Mouse (Mus musculus) hindbrain, embryonic 13.5 days (tissue): ENCODE results near the gene Rps2. TPM values are rescaled to one million over a fixed set of nuclear protein-coding genes. Genes with fewer than 3 reads are reported as not detected.
A peak's percentile ranks its signal among the peaks of the same experiment; 100 is the strongest.
"Not testable (repeated sequence)": the region's sequence is repeated elsewhere in the genome, so short reads cannot be mapped to it uniquely, and the experiment has no call there.

Experiments
- ATAC-seq: fragments of 200-750 bp; cut with Nextera tagmentation; 2 replicates; pipeline ENCODE4 v1.8.0; 2017; ENCODE audit warnings: moderate TSS enrichment; ENCODE audit not compliant: low FRiP score
- H3K27ac ChIP-seq: fragments of 300-500 bp; sonication (generic); 2 replicates; pipeline ENCODE4 v1.5.1; 2015; ENCODE audit warnings: inconsistent platforms, mild to moderate bottlenecking, moderate library complexity
- H3K27me3 ChIP-seq: fragments of 300-500 bp; sonication (generic); 2 replicates; pipeline ENCODE4 v1.6.1; 2015; ENCODE audit warnings: mild to moderate bottlenecking, inconsistent platforms
- H3K36me3 ChIP-seq: fragments of 300-500 bp; sonication (generic); 2 replicates; pipeline ENCODE4 v1.6.1; 2015; ENCODE audit warnings: mild to moderate bottlenecking, inconsistent platforms
- H3K4me1 ChIP-seq: fragments of 300-500 bp; sonication (generic); replicated peaks from 2 replicates; pipeline ENCODE4 v1.6.1; 2015; ENCODE audit warnings: inconsistent platforms
- H3K4me2 ChIP-seq: fragments of 300-500 bp; sonication (generic); 2 replicates; pipeline ENCODE4 v1.6.1; 2015; ENCODE audit warnings: inconsistent platforms, mild to moderate bottlenecking, moderate library complexity
- H3K4me3 ChIP-seq: fragments of 300-500 bp; sonication (generic); 2 replicates; pipeline ENCODE4 v1.5.1; 2015; ENCODE audit warnings: mild to moderate bottlenecking, inconsistent platforms
- H3K9ac ChIP-seq: fragments of 300-500 bp; sonication (generic); 2 replicates; pipeline ENCODE4 v1.6.1; 2015; ENCODE audit warnings: mild to moderate bottlenecking, inconsistent platforms
- H3K9me3 ChIP-seq: fragments of 300-500 bp; sonication (generic); 2 replicates; pipeline ENCODE4 v1.6.1; 2016; ENCODE audit warnings: inconsistent platforms
- WGBS: fragments of 180-500 bp; shearing (Covaris S2); methylation state at CpG from one replicate; pipeline ENCODE4 v1.1.7; 2015; 5-methylcytosine and 5-hydroxymethylcytosine counted together
- polyA plus RNA-seq: library from polyadenylated mRNA; unstranded; fragments of >200 nt; fragmentation: Nextera tagmentation; extraction: Ambion mirVana; gene quantifications from 2 replicates; pipeline ENCODE4 v1.2.1, GENCODE M21; 2015

Gene Rps2
- polyA plus RNA-seq, 1 experiment from 2014 or later: 783 TPM

GRCm38 (mm10) chr17:24707801-24708425, 10.0 kb upstream of the Rps2 start:
- no peaks in the 10 kb centered on the region for H3K9me3 ChIP-seq
- peak; percentile 55; the same call in 1 of the 2 replicates for ATAC-seq
- H3K27ac ChIP-seq: peak overlapping the region; percentile 88
- H3K36me3 ChIP-seq: peaks cover 22% of the 10 kb centered on the region
- H3K27me3 ChIP-seq: no peaks in the 10 kb centered on the region
- peak overlapping the region; percentile 87 for H3K4me2 ChIP-seq
- peaks cover 17% of the 10 kb centered on the region for H3K4me1 ChIP-seq
- WGBS: 6% methylated on average over 24 of the region's 24 CpGs
- peak overlapping the region; percentile 85 for H3K9ac ChIP-seq
- peak overlapping the region; percentile 80 for H3K4me3 ChIP-seq

- H3K27ac ChIP-seq: no peak overlapping the region
- H3K9ac ChIP-seq: no peak overlapping the region
- 40% methylated on average over 2 of the region's 2 CpGs for WGBS
- no peak overlapping the region for H3K4me2 ChIP-seq
- H3K4me3 ChIP-seq: no peak overlapping the region
- H3K36me3 ChIP-seq: peaks cover 19% of the 10 kb centered on the region
- H3K27me3 ChIP-seq: no peaks in the 10 kb centered on the region
- no peak for ATAC-seq
- H3K4me1 ChIP-seq: peaks cover 17% of the 10 kb centered on the region
- no peaks in the 10 kb centered on the region for H3K9me3 ChIP-seq
Observed at GRCm38 (mm10) chr17:24708646-24709045, 9.3 kb upstream of the Rps2 start.

- peaks cover 8% of the 10 kb centered on the region for H3K4me1 ChIP-seq
- H3K9ac ChIP-seq: no peak overlapping the region
- peaks cover 20% of the 10 kb centered on the region for H3K36me3 ChIP-seq
- ATAC-seq: no peak
- no peaks in the 10 kb centered on the region for H3K9me3 ChIP-seq
- H3K27ac ChIP-seq: no peak overlapping the region
- H3K4me2 ChIP-seq: no peak overlapping the region
- H3K27me3 ChIP-seq: no peaks in the 10 kb centered on the region
- H3K4me3 ChIP-seq: no peak overlapping the region
- 78% methylated on average over 6 of the region's 6 CpGs for WGBS
Observed at GRCm38 (mm10) chr17:24715556-24715955, 2.4 kb upstream of the Rps2 start.

GRCm38 (mm10) chr17:24716166-24716682, 1.7 kb upstream of the Rps2 start:
- no peak overlapping the region for H3K9ac ChIP-seq
- no peak for ATAC-seq
- WGBS: 96% methylated on average over 15 of the region's 15 CpGs

GRCm38 (mm10) chr17:24718938-24719337, 1.0 kb downstream of the Rps2 start:
- Histone ChIP-seq H3K36me3 (peaks cover 35% of the 10 kb centered on the region), H3K4me3 (peak overlapping the region; percentile 72), H3K4me1 (peaks cover 39% of the 10 kb centered on the region), H3K9ac (peak overlapping the region; percentile 90), H3K4me2 (peak overlapping the region; percentile 67)
- WGBS: 74% methylated on average over 5 of the region's 5 CpGs
- not testable (repeated sequence) for ATAC-seq, H3K27ac ChIP-seq, H3K27me3 ChIP-seq, H3K9me3 ChIP-seq

More at GRCm38 (mm10) chr17:24716166-24716682, 1.7 kb upstream of the Rps2 start:
- Histone ChIP-seq H3K4me2 (no peak overlapping the region), H3K4me1 (peaks cover 13% of the 10 kb centered on the region), H3K27me3 (no peaks in the 10 kb centered on the region), H3K27ac (no peak overlapping the region), H3K9me3 (no peaks in the 10 kb centered on the region), H3K36me3 (peaks cover 21% of the 10 kb centered on the region), H3K4me3 (no peak overlapping the region)

GRCm38 (mm10) chr17:24719494-24720222, 1.7 kb downstream of the Rps2 start:
- no peaks in the 10 kb centered on the region for H3K9me3 ChIP-seq
- H3K9ac ChIP-seq: peak overlapping the region; percentile 90
- H3K4me1 ChIP-seq: peaks cover 39% of the 10 kb centered on the region
- peak overlapping the region; percentile 93 for H3K4me2 ChIP-seq
- peaks cover 35% of the 10 kb centered on the region for H3K36me3 ChIP-seq
- H3K4me3 ChIP-seq: peak overlapping the region; percentile 72
- WGBS: under 1% methylated on average over 61 of the region's 61 CpGs
- peak; percentile 96 for ATAC-seq
- peak overlapping the region; percentile 88 for H3K27ac ChIP-seq
- H3K27me3 ChIP-seq: no peaks in the 10 kb centered on the region

GRCm38 (mm10) chr17:24720616-24721015, 2.7 kb downstream of the Rps2 start:
- under 1% methylated on average over 11 of the region's 11 CpGs for WGBS
- Histone ChIP-seq H3K4me1 (peaks cover 39% of the 10 kb centered on the region), H3K4me2 (peak overlapping the region; percentile 93), H3K4me3 (peak overlapping the region; percentile 72), H3K36me3 (peaks cover 35% of the 10 kb centered on the region), H3K27ac (peak overlapping the region; percentile 88), H3K9ac (peak overlapping the region; percentile 90)
- H3K9me3 ChIP-seq, H3K27me3 ChIP-seq, ATAC-seq: not testable (repeated sequence)

- Histone ChIP-seq H3K4me2 (peak overlapping the region; percentile 93), H3K4me1 (peaks cover 39% of the 10 kb centered on the region), H3K36me3 (peaks cover 30% of the 10 kb centered on the region), H3K9ac (peak overlapping the region; percentile 68), H3K4me3 (peak overlapping the region; percentile 72)
- not testable (repeated sequence) for H3K27ac ChIP-seq, ATAC-seq, H3K27me3 ChIP-seq, H3K9me3 ChIP-seq
- 73% methylated on average over 7 of the region's 7 CpGs for WGBS
Observed at GRCm38 (mm10) chr17:24721383-24721955, 3.6 kb downstream of the Rps2 start.

- H3K36me3 ChIP-seq: peaks cover 24% of the 10 kb centered on the region
- ATAC-seq: no peak
- 36% methylated on average over 13 of the region's 13 CpGs for WGBS
- H3K4me2 ChIP-seq: peak overlapping the region; percentile 84
- peak overlapping the region; percentile 1; the same call in 1 of the 2 replicates for H3K4me3 ChIP-seq
- no peak overlapping the region for H3K27ac ChIP-seq
- peaks cover 39% of the 10 kb centered on the region for H3K4me1 ChIP-seq
- H3K27me3 ChIP-seq: 0 out of 2 replicates have a peak, but pooled peaks cover 2% of the 10 kb centered on the region
- H3K9me3 ChIP-seq: no peaks in the 10 kb centered on the region
- peak overlapping the region; percentile 94; the same call in 1 of the 2 replicates for H3K9ac ChIP-seq
Observed at GRCm38 (mm10) chr17:24722220-24722924, 4.5 kb downstream of the Rps2 start.

GRCm38 (mm10) chr17:24723122-24723880, 5.4 kb downstream of the Rps2 start:
- H3K9me3 ChIP-seq: no peaks in the 10 kb centered on the region
- H3K27me3 ChIP-seq: peaks cover 10% of the 10 kb centered on the region; the same call in 1 of the 2 replicates
- peak overlapping the region; percentile 89 for H3K27ac ChIP-seq
- ATAC-seq: no peak
- H3K36me3 ChIP-seq: peaks cover 16% of the 10 kb centered on the region
- peak overlapping the region; percentile 87 for H3K4me3 ChIP-seq
- H3K4me2 ChIP-seq: peak overlapping the region; percentile 84
- peak overlapping the region; percentile 94 for H3K9ac ChIP-seq
- 6% methylated on average over 12 of the region's 12 CpGs for WGBS
- H3K4me1 ChIP-seq: peaks cover 39% of the 10 kb centered on the region

GRCm38 (mm10) chr17:24723881-24724180, 5.9 kb downstream of the Rps2 start:
- peaks cover 16% of the 10 kb centered on the region for H3K36me3 ChIP-seq
- no peaks in the 10 kb centered on the region for H3K9me3 ChIP-seq
- peak overlapping the region; percentile 87 for H3K4me3 ChIP-seq
- no peak for ATAC-seq
- H3K9ac ChIP-seq: peak overlapping the region; percentile 94
- H3K4me2 ChIP-seq: peak overlapping the region; percentile 84
- H3K27me3 ChIP-seq: peaks cover 14% of the 10 kb centered on the region; the same call in 1 of the 2 replicates
- under 1% methylated on average over 15 of the region's 15 CpGs for WGBS
- peak overlapping the region; percentile 89 for H3K27ac ChIP-seq
- H3K4me1 ChIP-seq: peaks cover 35% of the 10 kb centered on the region
